Mouse (Mus musculus) spleen, adult 2 months (tissue): ENCODE data around the gene Trpm1.

ENCODE experiments used
- CTCF ChIP-seq: fragments of 200-500 bp; IDR thresholded peaks from 2 replicates; pipeline ENCODE4 v1.5.1; 2011; ENCODE audit warnings: mild to moderate bottlenecking, inconsistent platforms; ENCODE audit not compliant: insufficient read depth, insufficient read length, insufficient replicate concordance; ENCODE audit errors: extremely low read depth
- POLR2A ChIP-seq: fragments of 200-500 bp; IDR thresholded peaks from 2 replicates; pipeline ENCODE4 v1.6.1; 2011; ENCODE audit warnings: low read depth, low read length, inconsistent platforms

- TF ChIP-seq POLR2A (no peak), CTCF (no peak)
These were observed 10.3 kb downstream of the Trpm1 start for GRCm38 (mm10) chr7:64163890-64164289.
